Mouse (Mus musculus): ENCODE results near the gene Il12rb1.
A peak's percentile ranks its signal among the peaks of the same experiment; 100 is the strongest.

The Il12rb1 gene

DNA sequence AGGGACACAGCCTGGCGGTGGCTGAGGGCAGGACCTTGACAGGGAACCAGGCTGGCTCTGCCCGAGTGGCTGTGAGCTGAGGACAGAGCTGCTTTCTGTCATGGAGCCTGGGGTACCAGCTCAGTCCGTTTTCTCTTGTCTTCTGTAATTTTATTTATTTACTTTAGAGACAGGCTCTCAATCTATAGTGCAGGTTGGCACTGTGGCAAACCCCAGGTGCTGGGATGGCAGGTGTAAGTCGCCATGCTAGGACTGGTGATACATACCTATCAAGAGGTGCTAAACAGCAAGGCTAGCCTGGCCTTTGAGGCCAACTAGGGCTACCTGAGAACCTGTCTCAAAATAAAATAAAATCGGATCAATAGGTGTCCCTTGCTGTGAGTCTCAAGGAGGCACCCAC, 47.8 kb downstream of the Il12rb1 start:
- DNase-seq: no peak

DNA sequence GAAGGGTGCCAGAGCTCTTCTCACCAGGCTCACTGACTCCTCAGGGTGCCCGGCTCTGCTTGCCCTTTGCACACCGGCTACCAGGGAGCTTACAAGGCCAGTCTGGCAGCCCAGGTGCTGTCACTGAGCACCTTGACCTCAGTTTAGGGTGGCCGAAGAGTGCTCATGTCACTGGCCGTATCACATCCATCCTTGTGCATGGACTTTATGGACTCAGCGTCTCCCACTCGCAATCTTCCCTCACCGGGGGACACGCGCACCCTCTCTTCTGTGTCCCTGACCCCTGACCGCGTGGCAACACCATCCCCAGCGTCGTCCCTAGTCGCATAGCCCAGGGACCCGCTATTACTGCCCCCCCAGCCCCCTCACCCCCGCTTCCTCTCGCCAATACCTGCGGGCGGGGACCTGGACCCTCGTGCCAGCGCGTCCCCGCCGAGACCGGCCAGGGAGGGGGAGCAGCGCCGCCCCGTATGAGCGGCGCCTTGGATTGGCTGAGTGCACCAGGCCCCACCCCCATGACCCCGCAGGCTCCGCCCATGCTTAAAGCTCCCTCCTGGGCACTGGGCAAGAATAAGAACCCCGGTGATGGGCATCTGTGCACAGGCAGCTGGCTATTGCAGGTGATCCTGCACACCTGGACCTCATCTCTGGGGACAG, 48.4 kb downstream of the Il12rb1 start:
- peak; percentile 85 to 87 for DNase-seq

DNA sequence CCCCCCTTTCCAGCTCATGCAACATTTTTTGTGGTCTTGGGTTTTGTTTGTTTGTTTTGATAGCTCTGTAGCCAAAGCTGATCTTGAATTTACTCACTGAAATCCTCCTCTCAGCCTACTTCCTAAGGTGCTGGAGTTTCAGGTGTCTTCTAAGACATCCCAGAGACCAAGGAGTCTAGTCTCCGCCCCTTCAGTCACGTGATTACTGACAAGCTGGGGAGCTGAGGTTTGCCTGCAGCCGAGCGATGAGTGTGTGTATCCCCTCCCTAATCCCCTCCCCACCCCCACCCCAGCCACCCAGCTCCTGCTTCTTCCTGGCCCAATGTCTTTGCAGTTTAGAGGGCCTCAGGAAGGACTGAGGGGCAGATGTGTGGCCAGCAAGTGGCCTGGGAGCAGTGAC, 49.3 kb downstream of the Il12rb1 start:
- no peak for DNase-seq

DNA sequence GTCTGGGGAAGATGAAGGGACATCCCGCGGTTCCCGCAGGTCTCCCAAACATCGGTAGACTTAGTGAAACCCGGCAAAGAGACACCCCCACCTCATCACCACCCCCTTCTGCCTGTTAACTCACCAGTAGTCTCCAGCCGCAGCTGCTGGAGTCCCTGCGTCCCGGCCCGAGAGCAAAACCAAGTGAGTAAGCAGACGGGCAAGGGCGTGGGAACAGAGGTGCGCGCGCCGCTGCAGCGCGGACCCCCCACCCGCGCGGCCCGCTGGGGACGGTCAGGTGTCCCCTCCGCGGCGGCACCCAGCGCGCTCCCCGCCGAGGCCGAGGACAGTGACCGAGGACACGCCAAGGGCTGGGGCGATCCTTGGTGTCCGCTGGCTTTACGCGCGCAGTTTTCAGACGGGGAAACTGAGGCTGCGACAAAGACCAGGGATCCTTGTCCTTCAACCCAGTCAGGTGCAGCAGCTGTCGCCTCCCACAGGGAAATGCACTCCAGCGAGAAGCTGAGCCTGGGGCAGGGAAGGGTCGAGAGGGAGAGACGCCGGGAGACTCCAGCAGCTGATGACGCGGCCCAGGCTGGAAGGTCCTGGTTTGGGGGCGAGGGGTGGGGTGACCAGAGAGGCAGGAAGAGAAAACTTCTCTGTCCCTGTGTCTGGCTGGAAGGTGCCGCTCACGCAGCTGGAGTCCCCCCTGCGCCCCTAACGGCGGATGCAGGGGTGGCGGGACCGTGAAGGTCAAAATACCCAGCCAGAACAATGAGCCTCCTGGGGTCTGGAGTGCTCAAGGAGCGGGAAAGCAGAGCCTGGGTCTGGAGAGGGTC, 54.8 kb downstream of the Il12rb1 start, which contains the start of gene Kcnn1:
TSS of gene Kcnn1 (minus strand) at position 435 of the 818 bp plus-strand sequence.
- DNase-seq: peak in 1 of 2 experiments; percentile 40

- peak in 1 of 2 experiments; percentile 65 for DNase-seq
Observed at GRCm38 (mm10) chr8:70863956-70864711, 55.9 kb downstream of the Il12rb1 start.

GRCm38 (mm10) chr8:70864712-70865221, 56.5 kb downstream of the Il12rb1 start:
- DNase-seq: peak; percentile 62 to 67

- DNase-seq: peak; percentile 100
Observed at GRCm38 (mm10) chr8:70865350-70866000, 57.2 kb downstream of the Il12rb1 start.

DNA sequence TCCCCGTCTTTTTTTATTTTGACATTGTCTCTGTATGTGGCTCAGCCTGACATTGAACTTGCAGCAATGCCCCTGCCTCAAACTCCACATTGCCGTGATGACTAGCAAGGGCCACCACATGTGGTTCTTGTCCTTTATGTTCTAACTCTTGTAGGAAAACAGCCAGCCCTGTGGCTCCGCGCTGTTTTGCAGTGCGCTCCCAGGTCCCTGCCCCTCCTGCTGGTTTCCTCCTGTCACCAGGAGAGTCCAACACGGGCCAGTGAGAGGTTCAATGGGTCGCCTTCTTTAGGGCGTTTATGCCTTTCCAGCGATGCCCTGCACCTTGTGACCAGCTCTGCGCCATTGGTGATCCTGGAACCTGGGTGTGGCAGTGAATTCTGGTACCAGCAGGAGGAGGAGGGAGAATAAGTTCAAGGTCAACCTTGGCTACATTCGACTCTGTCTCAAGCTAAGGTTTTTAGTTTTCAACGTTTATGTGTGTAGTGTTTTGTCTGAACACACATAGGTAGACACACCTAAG, 57.8 kb downstream of the Il12rb1 start:
- no peak for DNase-seq

- no peak for DNase-seq
Observed at GRCm38 (mm10) chr8:70866566-70866965, 58.3 kb downstream of the Il12rb1 start.

GRCm38 (mm10) chr8:70868559-70869198, 60.4 kb downstream of the Il12rb1 start:
- peak; percentile 50 to 60 for DNase-seq

GRCm38 (mm10) chr8:70869199-70869571, 60.9 kb downstream of the Il12rb1 start:
- no peak for DNase-seq

GRCm38 (mm10) chr8:70869601-70870041, 61.4 kb downstream of the Il12rb1 start:
- peak; percentile 88 to 89 for DNase-seq

All from cerebellum, postnatal 10 days (tissue).